Mouse (Mus musculus): ENCODE data around the gene Csl.

- no peak for TF ChIP-seq CTCF (IDR thresholded peaks at IDR 0.05; ENCODE audit: low read depth)
- no peak for TF ChIP-seq EP300 (optimal IDR thresholded peaks at IDR 0.05)
Measured at GRCm38 (mm10) chr10:99750146-99750545, 9.3 kb downstream of the Csl start.

Data from stomach, postnatal 0 days (tissue).